Mouse (Mus musculus) embryo, embryonic 11.5 days (tissue): ENCODE measurements around the gene Fam110c.
"Not testable (repeated sequence)": the region's sequence is repeated elsewhere in the genome, so short reads cannot be mapped to it uniquely, and the experiment has no call there.

Experiments used
- DNase-seq: peaks from one replicate; pipeline ENCODE4 v3.0.0-alpha.2; 2012; ENCODE audit warnings: low read depth, low spot score

The Fam110c gene

GRCm38 (mm10) chr12:31073412-31074354 lies at the start of gene Fam110c:
Gene Fam110c, plus strand, starts transcription at chr12:31073861.
- peak; percentile 8 for DNase-seq

- peak; percentile 27 for DNase-seq
These were observed 47.2 kb upstream of the Fam110c start for GRCm38 (mm10) chr12:31026423-31026822.

- DNase-seq = no peak
These were observed 21.6 kb upstream of the Fam110c start for GRCm38 (mm10) chr12:31052066-31052465.

GRCm38 (mm10) chr12:31056291-31056864 lies 17.3 kb upstream of the Fam110c start:
- DNase-seq = no peak

GRCm38 (mm10) chr12:31059393-31059853 lies 14.2 kb upstream of the Fam110c start:
- DNase-seq = no peak

- DNase-seq = no peak
These were observed 13.4 kb upstream of the Fam110c start for GRCm38 (mm10) chr12:31060245-31060644.

- DNase-seq = no peak
These were observed 2.4 kb upstream of the Fam110c start for GRCm38 (mm10) chr12:31071222-31071621.

- not testable (repeated sequence) for DNase-seq
These were observed 710 bp downstream of the Fam110c start for GRCm38 (mm10) chr12:31074355-31074786.

- peak; percentile 4 for DNase-seq
These were observed 1.3 kb downstream of the Fam110c start for GRCm38 (mm10) chr12:31074839-31075538.

GRCm38 (mm10) chr12:31077020-31077419 lies 3.4 kb downstream of the Fam110c start:
- no peak for DNase-seq

- DNase-seq = no peak
These were observed 4.4 kb downstream of the Fam110c start for GRCm38 (mm10) chr12:31078030-31078429.

GRCm38 (mm10) chr12:31080352-31080751 lies 6.7 kb downstream of the Fam110c start:
- no peak for DNase-seq

- no peak for DNase-seq
These were observed 7.4 kb downstream of the Fam110c start for GRCm38 (mm10) chr12:31080890-31081554.

GRCm38 (mm10) chr12:31083007-31083406 lies 9.3 kb downstream of the Fam110c start:
- no peak for DNase-seq

- DNase-seq = no peak
These were observed 9.7 kb downstream of the Fam110c start for GRCm38 (mm10) chr12:31083407-31083806.

- DNase-seq = no peak
These were observed 13.4 kb downstream of the Fam110c start for GRCm38 (mm10) chr12:31087060-31087459.

GRCm38 (mm10) chr12:31090401-31090800 lies 16.7 kb downstream of the Fam110c start:
- DNase-seq = no peak

- DNase-seq = no peak
These were observed 17.4 kb downstream of the Fam110c start for GRCm38 (mm10) chr12:31090882-31091640.

GRCm38 (mm10) chr12:31092481-31092880 lies 18.8 kb downstream of the Fam110c start:
- no peak for DNase-seq

GRCm38 (mm10) chr12:31097185-31097584 lies 23.5 kb downstream of the Fam110c start:
- DNase-seq = no peak

- DNase-seq = no peak
These were observed 27.5 kb downstream of the Fam110c start for GRCm38 (mm10) chr12:31101190-31101589.
